Mouse (Mus musculus): ENCODE measurements at regions not wholly inside any gene's neighbourhood (a gene's known extent, or its start where the extent isn't known, plus 50 kb on each side); places are given as distances from the start of the nearest gene placed in this dataset.

DNA sequence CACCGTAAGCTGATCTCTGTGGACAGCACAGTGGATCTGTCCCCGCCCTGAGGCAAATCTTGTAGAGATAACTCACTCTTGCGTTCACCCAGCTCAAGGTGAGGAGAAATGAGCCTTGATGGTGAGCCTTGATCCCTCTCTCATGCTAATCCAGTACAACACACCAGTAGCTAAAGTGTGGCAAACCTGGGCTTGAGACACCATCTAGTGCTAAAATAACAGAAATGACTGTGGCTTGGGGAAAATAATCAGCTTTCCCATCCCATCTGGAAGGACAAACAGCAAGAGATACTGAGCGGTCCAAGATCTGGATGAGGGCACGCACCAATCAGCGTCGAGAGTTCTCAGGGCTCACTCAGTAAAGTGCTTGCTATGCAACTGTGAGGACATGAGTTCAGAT, 50.9 kb upstream of the Cbln4 start:
- TF ChIP-seq CTCF (IDR thresholded peaks at IDR 0.05; ENCODE audit: low read depth), result no peak
- TF ChIP-seq EP300 (IDR thresholded peaks at IDR 0.05; ENCODE audit: low read depth), result no peak

All from liver, embryonic 14.5 days (tissue).